Mouse (Mus musculus): ENCODE results near the gene Bcl2l10.

Bcl2l10 gene

DNA sequence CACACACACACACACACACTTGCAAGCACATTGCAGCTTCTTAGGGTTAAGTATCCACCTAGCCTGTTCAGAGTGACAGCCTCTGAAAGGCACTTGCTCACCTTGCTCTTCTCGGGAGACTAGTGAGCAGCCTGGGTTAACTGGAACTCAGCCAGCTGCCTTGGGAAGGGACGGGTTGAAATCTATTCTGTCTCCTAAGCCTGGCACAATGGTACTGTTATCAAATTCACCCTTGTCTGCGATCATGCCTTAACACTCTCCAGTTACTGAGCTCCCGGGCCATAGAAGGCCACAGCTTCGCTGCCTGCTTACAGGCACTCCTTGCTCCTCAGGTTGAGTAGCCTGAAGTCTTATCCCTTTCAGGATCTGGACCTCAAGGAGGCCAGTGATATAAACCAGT lies 53.1 kb downstream of the Bcl2l10 start:
- DNase-seq (ENCODE audit: low read depth, low spot score), result no peak

Measured in skeletal muscle tissue, adult 2 months (tissue).